13 mouse cellular contexts compared by ENCODE assay signal in genomic region chr13:19356720-19357119, GRCm38 (mm10). TPM values are rescaled to one million over a fixed set of nuclear protein-coding genes. Genes with fewer than 3 reads are reported as not detected.
DNase-seq lines count a peak whose midpoint lies in the region; ATAC-seq and TF ChIP-seq lines count a peak whose summit lies in the region.
"Had no signal": no experiment of that assay in that cellular context is flagged by ENCODE, and none has a peak within 500 bp of the region (broad histone marks: within the 10 kb centered on the region; RNA-seq: fewer than 3 reads in every experiment).

No protein-coding gene starts in this region.

- peaks cover 44% of the 10 kb centered on the region for H3K36me3 ChIP-seq in hindbrain, embryonic 13.5 days
- H3K36me3 ChIP-seq in hindbrain, embryonic 11.5 days (ENCODE audit: control insufficient read depth, insufficient read depth, low read length) = no peaks in the 10 kb centered on the region; the same call in 1 of the 2 replicates

- no peak for TF ChIP-seq CTCF in olfactory bulb, adult 2 months (IDR thresholded peaks at IDR 0.05; ENCODE audit: insufficient read depth, low read depth, low read length)

- no peak for TF ChIP-seq POLR2A in olfactory bulb, adult 2 months (IDR thresholded peaks at IDR 0.05; ENCODE audit: insufficient read depth, low read depth, low read length)

- H3K4me3 ChIP-seq in hindbrain, embryonic 13.5 days = no peak overlapping the region
- no peak overlapping the region for H3K4me3 ChIP-seq in hindbrain, embryonic 11.5 days (ENCODE audit: low read depth, low read length)
- no peak overlapping the region for H3K4me3 ChIP-seq in brown adipose tissue, adult 24 weeks (ENCODE audit: insufficient read depth, low read depth, low read length)
- no peak overlapping the region for H3K4me3 ChIP-seq in olfactory bulb, adult 2 months (ENCODE audit: insufficient read depth, low read depth, low read length)
- H3K4me3 ChIP-seq: lung, embryonic 15.5 days; myocyte had no signal

- H3K4me1 ChIP-seq in hindbrain, embryonic 13.5 days (replicated peaks) = 0 out of 2 replicates have a peak, but pooled peaks cover 10% of the 10 kb centered on the region
- H3K4me1 ChIP-seq in hindbrain, embryonic 11.5 days (replicated peaks; ENCODE audit: control insufficient read depth, insufficient read depth, low read length) = no peaks in the 10 kb centered on the region
- peaks cover 8% of the 10 kb centered on the region for H3K4me1 ChIP-seq in brown adipose tissue, adult 24 weeks (ENCODE audit: control insufficient read depth, insufficient read depth, insufficient read length, low read length)
- peaks cover 11% of the 10 kb centered on the region; the same call in 1 of the 2 replicates for H3K4me1 ChIP-seq in olfactory bulb, adult 2 months (ENCODE audit: control insufficient read depth, insufficient read depth, low read length)

- no peaks in the 10 kb centered on the region for H3K9me3 ChIP-seq in hindbrain, embryonic 13.5 days
- H3K9me3 ChIP-seq in hindbrain, embryonic 11.5 days (ENCODE audit: control insufficient read depth, low read length) = no peaks in the 10 kb centered on the region
- H3K9me3 ChIP-seq: lung, embryonic 15.5 days had no signal

- DNase-seq in hindbrain, embryonic 11.5 days (ENCODE audit: low spot score) = no peak
- DNase-seq in right cerebral cortex, adult 18-20 months = no peak
- no peak for DNase-seq in Muller cell, postnatal 12 days (ENCODE audit: inconsistent ontology term)
- DNase-seq: adrenal gland, adult 2 months; cerebellum, adult 8-10 months; retina, postnatal 1 day had no signal

- H3K27me3 ChIP-seq in hindbrain, embryonic 13.5 days = no peaks in the 10 kb centered on the region
- H3K27me3 ChIP-seq in hindbrain, embryonic 11.5 days (ENCODE audit: control insufficient read depth, insufficient read depth, low read length) = no peaks in the 10 kb centered on the region
- H3K27me3 ChIP-seq: lung, embryonic 15.5 days had no signal

- H3K9ac ChIP-seq in hindbrain, embryonic 13.5 days = no peak overlapping the region
- no peak overlapping the region for H3K9ac ChIP-seq in hindbrain, embryonic 11.5 days (ENCODE audit: low read depth, low read length)
- H3K9ac ChIP-seq: lung, embryonic 15.5 days had no signal

- 0 out of 2 replicates have a peak, but pooled peaks have one; percentile 32 for ATAC-seq in hindbrain, embryonic 13.5 days (ENCODE audit: low FRiP score)
- ATAC-seq in hindbrain, embryonic 11.5 days (ENCODE audit: low FRiP score) = no peak
- peak; percentile 8 for ATAC-seq in CD4-positive, CD25-positive, alpha-beta regulatory T cell, adult 4 months

- no peak overlapping the region for H3K27ac ChIP-seq in hindbrain, embryonic 13.5 days
- H3K27ac ChIP-seq in hindbrain, embryonic 11.5 days (ENCODE audit: low read depth, low read length) = no peak overlapping the region
- 0 out of 2 replicates have a peak overlapping the region, but pooled peaks have one; percentile 10 for H3K27ac ChIP-seq in brown adipose tissue, adult 24 weeks (replicated peaks; ENCODE audit: low read depth, low read length)
- H3K27ac ChIP-seq in olfactory bulb, adult 2 months (ENCODE audit: insufficient read depth, low read depth, low read length) = 0 out of 2 replicates have a peak overlapping the region, but pooled peaks have one; percentile 22
- H3K27ac ChIP-seq: kidney, postnatal 0 days; lung, embryonic 15.5 days had no signal

- WGBS in hindbrain, embryonic 13.5 days = 77% methylated on average over 5 of the region's 5 CpGs
- 76% methylated on average over 5 of the region's 5 CpGs for WGBS in hindbrain, embryonic 11.5 days
- WGBS in olfactory bulb, adult 2 months = 79% methylated on average over 5 of the region's 5 CpGs

- H3K4me2 ChIP-seq in hindbrain, embryonic 13.5 days = no peak overlapping the region
- no peak overlapping the region for H3K4me2 ChIP-seq in hindbrain, embryonic 11.5 days (replicated peaks; ENCODE audit: low read depth, low read length)
- H3K4me2 ChIP-seq: lung, embryonic 15.5 days had no signal

RNA-seq across cellular contexts. Expression of gene Stard3nl, which starts 38.9 kb away (rescaled TPM):
- polyA plus RNA-seq in hindbrain, embryonic 13.5 days (2015; fragmentation: Nextera tagmentation; extraction: Ambion mirVana) = 197 and 198 TPM in 2 replicates
- 139 and 149 TPM in 2 replicates for polyA plus RNA-seq in hindbrain, embryonic 11.5 days (2014; fragmentation: Nextera tagmentation; extraction: Ambion mirVana)
- 10 to 100 TPM; 47.3 to 47.9 TPM for polyA plus RNA-seq in CD4-positive, CD25-positive, alpha-beta regulatory T cell, adult 4 months (2017; shearing (Covaris generic))
- 17.2 and 23.4 TPM in 2 replicates for polyA plus RNA-seq in brown adipose tissue, adult 24 weeks (2012; ENCODE audit: insufficient read depth, insufficient read length, missing spikeins)
- not detected in 2 replicates for polyA plus RNA-seq in olfactory bulb, adult 2 months (2012; ENCODE audit: insufficient read depth, insufficient read length, low replicate concordance, missing spikeins)

Comparison
In these comparisons a context has a peak if more than half of its experiments do, and no peak if none do; other contexts are left out.
1. H3K27ac ChIP-seq: peak in brown adipose tissue, adult 24 weeks (single experiment) and olfactory bulb, adult 2 months (single experiment); none in hindbrain, embryonic 13.5 days (single experiment) and hindbrain, embryonic 11.5 days (single experiment).
2. RNA of gene Stard3nl, which starts 38.9 kb away (polyA plus RNA-seq): 197 to 198 TPM in hindbrain, embryonic 13.5 days, 139 to 149 TPM in hindbrain, embryonic 11.5 days, 47.3 to 47.9 TPM in CD4-positive, CD25-positive, alpha-beta regulatory T cell, adult 4 months and 17.2 to 23.4 TPM in brown adipose tissue, adult 24 weeks; not detected in olfactory bulb, adult 2 months; every median in the first group is over 10 times any median in the second.